Mouse (Mus musculus): ENCODE measurements at regions not wholly inside any gene's neighbourhood (a gene's known extent, or its start where the extent isn't known, plus 50 kb on each side); places are given as distances from the start of the nearest gene placed in this dataset.
A peak's percentile ranks its signal among the peaks of the same experiment; 100 is the strongest.

DNA sequence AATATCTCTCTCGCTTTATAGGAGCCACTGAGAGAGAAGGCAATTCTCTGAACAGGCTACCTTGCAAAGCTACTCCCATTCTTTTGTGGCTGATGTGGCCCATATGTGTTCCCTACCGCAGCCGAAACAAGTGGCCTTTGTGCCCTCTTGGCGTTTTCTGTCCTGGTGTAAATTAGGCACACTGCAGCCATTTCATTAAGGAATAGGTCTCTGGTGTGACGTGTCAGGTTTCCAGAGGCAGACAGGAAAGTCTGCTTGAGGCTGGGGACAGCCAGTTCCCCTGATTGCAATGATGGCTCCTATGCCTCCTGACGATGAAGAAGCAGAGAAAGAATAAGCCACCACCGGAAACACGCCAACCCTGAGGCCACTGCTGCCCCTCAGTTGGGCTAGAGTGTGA lies 59.3 kb upstream of the Bcor start:
- DNase-seq (ENCODE audit: low spot score) = no peak

DNA sequence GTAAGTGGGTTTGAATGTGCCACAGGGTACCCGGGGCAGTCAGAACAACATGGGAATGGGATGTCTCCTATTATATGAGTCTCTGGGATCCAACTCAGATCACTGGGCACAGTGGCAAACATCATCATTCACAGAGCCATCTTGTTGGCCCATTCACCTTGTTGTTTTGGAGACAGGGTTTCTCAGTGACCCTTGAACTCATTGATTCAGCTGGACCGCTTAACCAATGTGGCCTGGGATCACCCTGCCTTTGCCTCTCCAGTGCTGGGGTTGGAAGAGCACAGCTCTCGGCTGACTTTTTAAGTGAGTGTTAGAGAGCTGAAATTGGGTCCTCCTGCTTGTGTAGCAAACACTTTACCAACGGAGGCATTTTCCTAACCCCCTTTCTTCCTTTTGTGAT lies 64.2 kb upstream of the Bcor start:
- no peak for DNase-seq (ENCODE audit: low spot score)

DNA sequence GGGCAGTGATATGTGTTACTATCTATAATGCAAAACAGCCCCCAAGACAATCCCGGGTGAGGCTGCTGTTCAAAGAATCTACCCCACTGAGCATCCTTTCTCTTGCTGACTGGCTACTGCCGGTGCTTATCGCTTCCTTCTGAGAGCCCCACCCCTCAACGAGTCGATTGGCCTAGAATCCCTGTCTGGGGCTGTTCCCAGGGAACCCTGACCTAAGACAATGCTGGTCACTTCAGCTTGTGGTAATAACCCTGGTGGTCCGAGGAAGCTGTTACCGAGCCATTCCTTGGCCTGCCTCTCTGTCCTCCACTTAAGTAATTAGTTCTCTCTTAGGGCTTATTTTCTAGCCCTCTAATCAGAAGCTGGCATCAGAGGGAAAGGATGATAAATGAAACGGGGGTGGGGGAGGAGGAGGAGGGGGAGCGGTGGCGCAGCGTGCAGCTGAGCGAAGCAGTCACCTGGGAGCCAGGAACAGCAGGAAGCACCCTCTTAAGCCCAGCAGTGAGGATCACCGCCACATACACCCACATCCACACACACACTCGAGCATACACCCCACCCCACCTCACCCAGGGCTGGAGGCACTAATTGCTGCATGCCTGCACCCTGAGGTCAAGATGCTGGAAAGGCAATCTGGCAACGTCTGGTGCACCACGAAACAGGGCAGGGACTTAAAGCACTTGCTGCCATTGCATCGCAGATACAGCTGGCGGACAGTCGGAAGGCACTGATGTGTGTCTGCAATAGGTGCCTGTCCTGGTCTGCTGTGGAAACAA lies 65.1 kb upstream of the Bcor start:
- DNase-seq (ENCODE audit: low spot score) = peak; percentile 16

DNA sequence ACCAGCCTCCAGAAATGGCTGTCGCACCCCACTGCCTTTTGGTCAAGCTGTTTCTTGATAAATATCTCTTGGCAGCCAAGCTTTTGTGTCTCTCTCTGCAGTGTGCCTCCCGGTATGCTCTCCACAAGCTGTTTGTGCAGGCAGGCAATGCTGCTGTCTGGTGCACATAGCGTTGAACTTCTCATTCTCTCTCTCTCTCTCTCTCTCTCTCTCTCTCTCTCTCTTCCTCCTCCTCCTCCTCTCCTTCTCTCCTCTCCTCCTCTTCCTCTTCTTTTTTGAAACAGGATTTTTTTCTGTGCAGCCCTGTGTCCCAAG lies 65.7 kb upstream of the Bcor start:
- DNase-seq (ENCODE audit: low spot score) = no peak

DNA sequence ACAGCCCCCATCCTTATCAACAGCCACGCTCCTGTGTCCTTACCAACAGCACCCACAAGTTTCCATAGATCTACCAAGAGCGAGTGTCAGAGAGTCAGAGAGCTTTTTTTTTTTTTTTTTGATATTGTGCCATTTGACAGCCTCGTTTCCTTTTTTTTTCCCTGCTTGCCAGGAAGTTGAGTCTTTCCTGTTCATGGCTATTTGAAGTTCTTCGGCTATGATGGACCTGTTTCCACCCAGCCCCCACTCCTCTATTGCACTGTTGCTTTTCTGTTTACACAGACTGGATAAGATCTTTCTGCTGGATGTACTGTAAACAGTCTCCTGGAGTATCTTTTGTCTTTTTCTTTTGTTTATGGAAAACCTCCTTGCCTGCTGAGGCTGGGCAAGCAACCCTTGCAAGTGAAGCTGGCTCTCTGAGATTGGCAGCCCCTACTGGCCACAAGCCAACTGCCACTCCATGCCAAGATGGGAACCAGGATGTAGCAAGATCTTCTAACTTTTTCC lies 80.4 kb upstream of the Bcor start:
- no peak for DNase-seq (ENCODE audit: low spot score)

DNA sequence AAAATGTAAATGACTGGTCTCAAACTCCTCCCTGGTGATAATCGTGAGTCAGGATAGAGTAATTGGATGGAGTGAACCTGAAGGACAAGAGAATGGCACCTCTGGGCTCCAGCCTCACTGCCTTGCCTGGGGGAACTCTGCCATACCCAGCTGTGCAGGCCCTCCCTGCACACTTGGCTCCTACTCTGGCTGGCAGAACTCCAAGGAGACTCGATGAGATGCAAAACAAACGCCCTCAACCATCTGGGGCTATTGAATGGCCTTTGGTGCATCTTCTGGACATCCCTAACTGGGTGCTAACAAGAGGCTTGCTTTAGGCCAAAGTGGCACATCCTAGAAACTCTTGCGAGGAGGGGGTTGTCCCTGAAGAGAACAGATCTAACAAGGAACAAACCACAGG lies 81.6 kb upstream of the Bcor start:
- DNase-seq (ENCODE audit: low spot score) = no peak

DNA sequence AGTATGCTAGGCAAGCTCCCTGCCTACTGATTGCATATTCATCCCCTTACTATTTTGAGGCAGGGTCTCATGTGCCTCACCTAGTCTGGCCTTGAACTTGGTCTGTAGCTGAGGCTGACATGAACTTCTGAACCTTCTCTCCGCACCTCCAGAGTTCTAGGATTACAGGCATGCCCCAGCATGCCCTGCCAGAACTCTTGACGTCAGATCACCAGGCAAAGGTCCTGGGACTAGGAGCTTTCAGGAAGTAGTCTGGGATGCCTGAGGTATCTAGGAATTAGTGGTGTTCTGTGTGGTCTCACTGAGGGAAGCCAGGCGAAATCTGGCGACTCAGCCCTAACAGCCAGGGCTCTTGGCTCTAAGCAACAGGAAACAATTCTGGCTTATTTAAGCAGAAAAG lies 88.9 kb upstream of the Bcor start:
- DNase-seq (ENCODE audit: low spot score) = no peak

DNA sequence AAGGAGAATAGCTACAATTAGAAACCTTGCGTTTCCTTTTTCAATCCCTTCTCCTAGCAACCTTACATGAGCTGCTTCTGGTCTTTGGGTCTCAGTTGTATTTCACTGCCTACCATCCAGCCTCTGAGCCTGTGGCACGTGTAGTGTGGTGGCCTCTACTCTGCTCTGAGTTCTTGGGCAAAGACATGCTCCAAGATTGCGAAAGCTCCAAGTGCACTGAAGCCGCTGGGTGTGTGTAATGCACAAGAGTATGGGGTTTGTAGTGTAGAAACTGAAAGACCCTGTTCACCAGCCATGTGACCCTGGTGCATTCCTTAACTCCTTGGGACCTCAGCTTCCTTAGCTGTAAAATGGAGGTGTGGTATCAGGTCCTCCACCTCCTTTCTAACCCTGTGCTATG lies 89.8 kb upstream of the Bcor start:
- no peak for DNase-seq (ENCODE audit: low spot score)

DNA sequence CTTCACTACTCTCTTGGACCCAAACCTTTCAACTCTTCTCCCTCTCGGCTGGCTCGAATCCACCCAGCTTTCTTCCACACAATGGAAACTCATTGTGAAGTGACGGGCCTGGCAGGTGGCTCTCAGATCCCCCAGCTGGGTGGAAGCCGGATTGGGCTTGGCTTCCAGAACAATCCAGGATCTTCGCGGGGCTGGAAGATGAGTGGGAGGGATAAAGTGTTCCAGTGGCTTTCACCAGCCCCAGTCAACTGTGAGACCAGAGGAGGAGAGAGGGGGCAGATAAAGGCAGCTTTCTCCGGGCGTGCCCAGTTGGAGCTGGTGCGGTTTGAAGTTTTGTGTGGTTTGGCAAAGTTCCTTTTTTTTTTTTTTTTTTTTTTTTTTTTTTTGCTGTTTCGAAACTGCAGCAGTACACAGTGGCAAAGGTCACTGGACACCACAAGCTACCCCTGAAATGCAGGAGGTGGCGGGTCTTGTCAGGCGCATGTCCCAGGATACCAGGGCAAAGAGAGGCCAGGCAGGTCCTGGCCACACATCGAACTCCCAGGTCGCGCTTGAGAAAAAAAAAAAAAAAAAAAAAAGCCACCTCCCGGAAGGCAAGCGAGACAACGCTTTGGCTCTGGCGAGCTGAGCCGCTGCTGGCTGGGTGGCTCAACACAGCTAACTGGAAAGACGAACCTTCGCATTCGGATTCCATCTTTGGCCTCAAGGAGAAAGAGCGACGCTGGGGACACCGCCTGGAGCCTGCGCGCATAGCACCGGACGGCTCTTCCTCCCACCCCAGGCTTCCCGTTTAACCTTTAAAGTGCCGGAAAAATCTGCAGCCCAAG lies 91.9 kb upstream of the Bcor start:
- DNase-seq (ENCODE audit: low spot score) = peak; percentile 72

DNA sequence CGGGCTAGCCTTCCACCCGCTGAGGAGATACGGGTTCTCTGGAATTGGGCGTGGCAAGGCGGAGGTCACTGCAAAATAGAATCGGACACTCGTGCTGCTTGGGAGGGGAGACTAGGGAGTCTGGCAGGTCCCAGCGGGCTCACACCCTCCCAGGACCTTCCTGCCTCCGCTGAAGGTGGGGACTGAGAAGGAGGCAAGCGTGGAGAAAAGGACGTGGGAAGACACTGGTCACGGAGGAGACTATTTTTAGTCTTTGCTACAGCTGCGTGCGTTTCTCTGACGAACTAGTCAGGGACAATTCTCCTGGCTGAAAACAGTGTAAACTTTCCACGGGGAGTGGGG lies 92.5 kb upstream of the Bcor start:
- no peak for DNase-seq (ENCODE audit: low spot score)

DNA sequence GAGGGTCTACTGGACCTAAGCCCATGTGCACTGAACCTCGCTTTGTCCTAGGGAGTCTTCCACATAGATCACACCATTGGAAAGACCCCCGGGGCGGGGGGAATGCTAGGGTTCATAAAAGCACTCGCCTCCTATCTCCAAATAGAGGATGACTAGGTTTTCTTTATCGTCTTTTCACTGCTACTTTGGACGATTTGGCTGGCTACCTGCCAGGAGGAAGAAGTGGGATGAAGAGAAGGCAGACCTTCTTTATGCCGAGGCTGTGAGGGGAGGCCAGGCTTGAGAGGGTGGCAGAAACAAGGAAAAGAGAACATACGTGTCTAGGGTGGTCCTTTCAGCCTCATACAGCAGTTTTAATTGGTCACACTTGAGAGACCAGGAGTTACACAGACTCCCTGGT lies 96.6 kb upstream of the Bcor start:
- DNase-seq (ENCODE audit: low spot score) = no peak

DNA sequence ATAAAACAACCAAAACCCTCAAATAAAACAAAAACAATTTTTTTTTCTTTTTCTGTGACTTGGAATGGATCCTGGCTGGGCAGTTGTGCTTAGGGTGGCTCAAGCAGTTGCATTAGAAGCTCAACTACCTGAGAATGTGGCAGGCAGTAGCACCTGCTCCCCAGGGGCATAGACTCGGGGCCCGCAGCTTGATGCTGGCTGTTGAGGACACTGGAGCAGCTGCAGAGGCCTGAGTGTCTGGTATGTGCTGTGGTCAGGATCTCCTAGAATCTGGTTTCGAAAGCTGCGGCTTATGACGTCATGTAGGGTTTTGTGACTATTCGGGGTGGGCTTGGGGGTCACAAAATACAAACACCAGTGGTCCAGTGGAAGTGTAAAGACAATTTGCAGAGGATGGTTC lies 103.7 kb upstream of the Bcor start:
- DNase-seq (ENCODE audit: low spot score) = no peak

DNA sequence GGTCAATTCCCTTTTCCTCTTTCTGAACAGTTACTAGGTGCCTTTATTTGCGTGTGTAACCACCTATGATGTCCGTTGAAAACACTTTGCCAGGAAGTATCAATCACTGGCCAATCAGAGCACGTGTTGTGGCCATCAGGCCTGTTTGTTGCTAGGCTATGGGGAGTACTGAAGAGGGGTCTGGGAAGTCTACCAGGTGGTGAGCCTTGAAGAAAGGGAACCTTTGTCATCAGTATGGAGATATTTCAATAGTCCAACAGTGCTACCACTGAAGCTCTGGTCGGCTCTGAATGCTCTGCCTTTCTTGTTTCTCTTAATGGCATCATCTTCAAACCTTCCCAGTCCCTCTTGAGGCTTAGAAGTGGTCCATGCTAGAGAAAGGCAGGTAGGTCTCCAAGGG lies 124.6 kb upstream of the Bcor start:
- DNase-seq (ENCODE audit: low spot score) = no peak

DNA sequence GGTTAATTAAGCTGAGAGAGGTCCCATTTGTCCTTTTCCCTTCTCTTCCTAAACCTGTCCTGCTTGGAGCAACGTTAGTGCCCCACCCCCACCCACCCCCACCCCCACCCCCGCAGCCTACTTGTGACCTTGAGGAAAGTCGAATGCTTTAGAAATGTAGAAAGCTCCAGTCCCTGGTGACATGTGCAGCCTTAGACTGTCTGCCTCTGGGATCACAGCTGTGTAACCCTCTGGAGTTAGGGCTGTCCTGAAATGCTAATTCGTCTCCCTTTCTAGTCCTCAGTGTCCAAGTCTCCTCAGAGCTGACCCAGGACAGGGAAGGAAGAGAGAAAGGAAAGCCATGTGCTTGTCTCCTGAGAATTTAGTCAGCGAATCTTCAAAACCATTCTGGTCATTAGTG lies 125.0 kb upstream of the Bcor start:
- DNase-seq (ENCODE audit: low spot score) = no peak

DNA sequence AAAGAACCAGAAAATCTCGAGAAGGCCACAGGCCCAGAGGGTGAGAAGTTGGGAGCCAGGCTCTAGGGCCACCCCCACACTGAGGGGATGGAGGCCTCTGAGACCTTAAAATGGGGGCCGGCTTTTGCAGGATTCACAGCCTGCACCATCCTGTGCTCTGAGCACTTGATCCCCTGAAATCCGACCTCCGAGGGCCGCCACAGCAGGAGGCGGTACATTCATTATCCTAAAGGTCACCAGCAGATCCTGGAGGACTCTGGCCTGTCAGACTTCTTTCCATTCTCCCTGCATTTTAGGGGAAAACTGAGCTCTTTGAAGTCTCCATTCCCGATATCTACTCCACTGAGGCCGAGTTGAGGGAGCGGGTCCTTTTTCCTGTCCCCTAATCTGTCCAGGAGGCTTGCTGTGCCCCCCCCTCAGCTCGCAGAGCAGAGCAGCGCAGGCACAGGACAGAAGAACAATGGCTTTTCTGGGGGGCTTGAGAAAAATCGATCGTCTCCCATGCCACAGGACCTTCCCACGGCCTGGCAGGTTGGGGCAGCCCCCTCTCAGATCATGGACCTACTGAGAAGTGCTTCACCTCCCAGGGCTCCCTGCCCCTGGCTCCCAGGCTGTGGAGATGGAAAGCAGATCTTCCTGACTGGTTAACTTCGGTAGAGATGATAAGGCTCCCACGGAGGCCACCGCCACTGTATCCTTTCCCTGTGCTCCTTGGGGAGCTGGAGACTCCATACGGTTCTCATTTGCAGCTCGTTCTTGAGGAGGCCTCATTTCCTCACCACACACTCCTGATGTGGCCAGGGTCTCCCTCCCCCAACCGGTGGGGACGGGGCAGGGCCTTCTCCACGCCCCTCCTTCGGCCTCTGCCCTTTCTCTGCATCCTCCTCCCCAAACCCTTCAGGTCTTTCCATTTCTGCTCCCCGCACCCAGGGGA lies 126.1 kb upstream of the Bcor start:
- DNase-seq (ENCODE audit: low spot score) = no peak

DNA sequence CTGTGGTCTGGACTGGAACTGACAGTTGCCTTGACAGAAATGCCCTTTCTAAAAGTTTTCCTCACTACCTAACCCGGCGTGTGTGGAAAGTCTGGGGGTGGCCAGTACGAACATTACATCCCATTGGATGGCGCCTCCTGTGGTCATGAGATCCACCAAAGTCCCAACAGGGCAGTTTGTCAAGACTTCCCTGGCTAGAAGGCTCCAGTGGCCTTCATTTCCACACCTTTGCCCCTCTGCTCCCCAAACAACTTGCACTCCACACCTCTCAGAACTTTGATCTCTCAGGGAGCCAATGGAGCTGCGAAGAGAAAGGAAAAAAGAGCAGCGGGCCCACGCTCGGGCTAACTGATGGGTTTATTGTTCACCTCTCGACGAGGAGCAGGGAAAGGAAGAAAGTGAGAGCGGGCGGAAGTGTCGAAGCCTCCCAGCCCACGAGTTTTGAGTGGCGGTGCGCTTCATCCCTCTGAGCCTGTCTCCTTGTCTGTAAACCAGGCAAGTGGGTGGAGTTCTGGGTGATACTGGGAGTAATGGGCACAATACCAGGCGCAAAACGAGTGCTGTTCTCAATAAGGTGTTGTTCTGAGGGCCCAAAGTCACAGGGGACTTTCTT lies 126.9 kb upstream of the Bcor start:
- no peak for DNase-seq (ENCODE audit: low spot score)

DNA sequence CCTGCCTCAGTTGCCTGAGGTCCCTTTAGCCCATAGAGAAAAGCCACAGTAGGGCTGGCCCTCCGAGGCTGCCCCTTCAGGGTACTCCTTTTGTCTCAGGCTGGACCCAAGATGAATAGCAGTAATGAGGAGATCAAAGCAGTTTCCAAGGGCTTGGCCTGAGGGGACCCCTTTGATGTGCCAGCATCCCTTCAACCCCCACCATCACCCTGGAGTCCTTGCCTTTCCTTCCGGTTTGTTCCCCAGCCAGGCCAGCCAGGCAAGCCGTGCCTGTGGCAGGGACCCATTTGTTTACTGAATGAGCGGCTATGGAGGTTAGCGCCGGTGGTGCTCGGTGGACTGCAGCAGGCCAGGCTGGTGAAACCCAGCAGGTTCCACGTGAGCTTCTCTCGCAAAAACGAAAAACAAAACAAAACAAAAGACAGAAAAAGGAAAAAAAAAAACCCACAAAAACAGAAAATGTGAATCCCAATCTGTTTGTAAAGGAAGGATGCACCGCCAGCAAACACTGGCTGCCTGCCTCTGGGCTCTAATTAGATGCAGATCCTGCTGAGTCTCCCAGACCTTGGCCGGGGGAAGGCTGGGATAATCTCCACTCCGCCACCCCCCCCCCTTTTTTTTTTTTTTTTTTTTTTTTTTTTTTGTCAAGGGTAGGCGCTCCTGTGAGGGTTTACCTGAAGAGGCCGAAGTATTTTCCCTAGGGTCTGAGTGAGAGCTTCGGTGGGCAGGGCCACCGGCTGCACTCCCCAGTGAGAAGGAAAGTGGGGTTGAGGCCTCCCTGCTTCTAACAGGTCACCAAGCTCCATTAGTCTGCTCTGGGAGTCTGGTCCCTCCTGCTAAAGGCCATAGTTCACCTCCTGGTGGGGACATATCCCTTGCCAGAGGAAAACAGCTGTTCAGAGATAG lies 127.8 kb upstream of the Bcor start:
- DNase-seq (ENCODE audit: low spot score) = no peak

DNA sequence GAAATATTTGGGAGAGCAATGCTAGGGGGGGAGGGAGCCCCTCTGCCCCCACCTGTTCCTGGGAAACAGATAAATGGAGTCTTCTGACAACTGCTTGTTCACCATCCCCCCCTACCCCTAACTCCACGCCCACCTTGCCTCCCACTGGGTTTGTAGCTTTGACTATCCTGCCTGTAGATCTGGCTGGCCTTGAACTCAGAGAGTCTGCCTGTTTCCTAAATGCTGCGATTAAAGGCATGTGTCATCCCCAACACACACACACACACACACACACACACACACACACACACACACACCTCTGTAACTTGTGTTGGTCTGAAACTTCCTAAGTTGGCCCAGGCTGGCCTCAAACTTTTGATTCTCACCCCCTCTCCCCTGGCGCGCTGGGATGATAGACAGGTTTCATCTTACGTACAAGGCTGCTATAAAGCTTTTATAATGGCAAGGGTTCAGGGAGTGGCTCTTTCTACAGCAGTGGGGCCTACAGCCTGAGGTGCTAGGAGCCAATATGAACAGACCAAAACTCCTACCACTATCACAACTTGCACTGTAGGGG lies 128.5 kb upstream of the Bcor start:
- DNase-seq (ENCODE audit: low spot score) = no peak

DNA sequence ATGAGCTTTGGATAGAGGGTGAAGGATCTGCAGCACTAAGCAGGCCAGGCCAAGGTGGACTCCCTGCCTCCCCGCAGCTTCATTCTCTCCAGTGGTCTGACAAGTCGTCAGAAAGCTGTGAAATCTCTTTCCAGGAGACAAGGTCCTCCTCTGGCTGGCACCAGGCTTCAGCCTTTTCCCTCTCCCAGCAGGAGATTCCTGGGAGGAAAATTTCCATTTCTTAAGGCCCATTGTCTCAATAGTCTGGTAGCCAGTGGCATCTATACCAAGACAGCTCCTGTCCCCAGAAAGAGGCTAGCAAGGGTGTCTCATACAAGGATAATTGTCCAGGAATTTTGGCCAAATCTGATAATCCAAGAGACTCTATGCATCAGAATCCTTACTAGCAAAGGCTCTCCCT lies 133.0 kb upstream of the Bcor start:
- DNase-seq (ENCODE audit: low spot score) = no peak

DNA sequence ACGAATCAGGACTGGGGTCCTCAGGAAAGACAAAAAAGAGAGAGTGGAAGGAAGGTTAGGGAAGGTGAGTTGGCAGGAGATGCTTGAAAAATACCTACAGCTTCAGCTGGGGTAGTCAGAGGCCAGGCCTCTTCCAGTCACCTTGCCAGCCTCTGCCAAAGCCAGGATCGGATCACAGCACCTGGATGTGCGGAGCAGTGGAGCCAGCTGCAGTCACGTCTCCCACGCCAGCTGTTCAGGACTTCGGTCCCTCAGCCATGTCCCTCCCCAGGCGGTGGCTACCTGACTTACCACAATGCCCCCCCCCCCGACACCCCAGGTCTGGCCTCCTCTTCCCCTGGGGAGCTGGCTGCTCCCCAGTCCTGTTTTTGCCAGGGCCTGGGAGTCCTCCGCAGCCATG lies 134.3 kb upstream of the Bcor start:
- no peak for DNase-seq (ENCODE audit: low spot score)
